7 mouse cellular contexts compared by ENCODE assay signal in genomic region chr17:79052088-79052812, GRCm38 (mm10). TPM values are rescaled to one million over a fixed set of nuclear protein-coding genes. Genes with fewer than 3 reads are reported as not detected.
A peak's percentile ranks its signal among the peaks of the same experiment; 100 is the strongest.
DNase-seq lines count a peak whose midpoint lies in the region; ATAC-seq and TF ChIP-seq lines count a peak whose summit lies in the region.

No protein-coding gene starts in this region.

- H3K4me2 ChIP-seq in embryonic facial prominence, embryonic 13.5 days: peak overlapping the region; percentile 98
- peak overlapping the region; percentile 96 for H3K4me2 ChIP-seq in kidney, embryonic 14.5 days (replicated peaks; ENCODE audit: low read depth, low read length)
- peak overlapping the region; percentile 80 for H3K4me2 ChIP-seq in midbrain, postnatal 0 days (ENCODE audit: low read depth, low read length, poor library complexity, severe bottlenecking)

- peak overlapping the region; percentile 68 for H3K9ac ChIP-seq in embryonic facial prominence, embryonic 13.5 days
- H3K9ac ChIP-seq in kidney, embryonic 14.5 days (ENCODE audit: low read depth, low read length): peak overlapping the region; percentile 51
- peak overlapping the region; percentile 79 for H3K9ac ChIP-seq in midbrain, postnatal 0 days (replicated peaks; ENCODE audit: low read length, poor library complexity, severe bottlenecking)

- 2% methylated on average over 45 of the region's 45 CpGs for WGBS in bone marrow, adult 2 months
- WGBS in embryonic facial prominence, embryonic 13.5 days: under 1% methylated on average over 45 of the region's 45 CpGs
- under 1% methylated on average over 45 of the region's 45 CpGs for WGBS in heart, embryonic 10.5 days
- WGBS in kidney, embryonic 14.5 days: 1% methylated on average over 45 of the region's 45 CpGs
- under 1% methylated on average over 45 of the region's 45 CpGs for WGBS in midbrain, postnatal 0 days

- H3K27ac ChIP-seq in bone marrow, adult 2 months (ENCODE audit: control insufficient read depth, insufficient read depth, low read depth, low read length, poor library complexity): no peak overlapping the region
- no peak overlapping the region for H3K27ac ChIP-seq in embryonic facial prominence, embryonic 13.5 days
- peak overlapping the region; percentile 85 for H3K27ac ChIP-seq in heart, embryonic 10.5 days
- H3K27ac ChIP-seq in kidney, embryonic 14.5 days (ENCODE audit: low read depth, low read length): no peak overlapping the region
- H3K27ac ChIP-seq in midbrain, postnatal 0 days (ENCODE audit: low read depth, low read length): peak overlapping the region; percentile 79

- no peaks in the 10 kb centered on the region for H3K36me3 ChIP-seq in embryonic facial prominence, embryonic 13.5 days
- H3K36me3 ChIP-seq in heart, embryonic 10.5 days: no peaks in the 10 kb centered on the region
- no peaks in the 10 kb centered on the region for H3K36me3 ChIP-seq in kidney, embryonic 14.5 days (ENCODE audit: control insufficient read depth, insufficient read depth, low read length)
- H3K36me3 ChIP-seq in midbrain, postnatal 0 days (ENCODE audit: insufficient read depth, low read length): no peaks in the 10 kb centered on the region

- no peaks in the 10 kb centered on the region; the same call in 1 of the 2 replicates for H3K4me1 ChIP-seq in bone marrow, adult 2 months (ENCODE audit: control insufficient read depth, insufficient read depth, low read length)
- peaks cover 8% of the 10 kb centered on the region; the same call in 1 of the 2 replicates for H3K4me1 ChIP-seq in embryonic facial prominence, embryonic 13.5 days
- H3K4me1 ChIP-seq in heart, embryonic 10.5 days: peaks cover 11% of the 10 kb centered on the region
- H3K4me1 ChIP-seq in kidney, embryonic 14.5 days (ENCODE audit: control insufficient read depth, insufficient read depth, low read length): no peaks in the 10 kb centered on the region
- H3K4me1 ChIP-seq in midbrain, postnatal 0 days (ENCODE audit: insufficient read depth, low read length): peaks cover 6% of the 10 kb centered on the region; the same call in 1 of the 2 replicates

- no peak for TF ChIP-seq POLR2A in bone marrow, adult 2 months (IDR thresholded peaks at IDR 0.05; ENCODE audit: borderline replicate concordance, control insufficient read depth, low read depth, low read length)

- peak overlapping the region; percentile 52 for H3K4me3 ChIP-seq in bone marrow, adult 2 months (replicated peaks; ENCODE audit: control insufficient read depth, low read depth, low read length)
- H3K4me3 ChIP-seq in embryonic facial prominence, embryonic 13.5 days: peak overlapping the region; percentile 59
- H3K4me3 ChIP-seq in heart, embryonic 10.5 days: peak overlapping the region; percentile 75
- H3K4me3 ChIP-seq in kidney, embryonic 14.5 days (ENCODE audit: low read length): peak overlapping the region; percentile 52
- H3K4me3 ChIP-seq in midbrain, postnatal 0 days (ENCODE audit: low read depth, low read length): peak overlapping the region; percentile 71

- TF ChIP-seq CTCF in bone marrow, adult 2 months (IDR thresholded peaks at IDR 0.05; ENCODE audit: control insufficient read depth, insufficient read depth, low read length): no peak
- TF ChIP-seq CTCF in midbrain, postnatal 0 days (IDR thresholded peaks at IDR 0.05): peak; percentile 49

- peaks cover 28% of the 10 kb centered on the region for H3K27me3 ChIP-seq in embryonic facial prominence, embryonic 13.5 days
- H3K27me3 ChIP-seq in heart, embryonic 10.5 days (ENCODE audit: insufficient read depth, poor library complexity, severe bottlenecking): peaks cover 14% of the 10 kb centered on the region
- H3K27me3 ChIP-seq in kidney, embryonic 14.5 days (ENCODE audit: control insufficient read depth, insufficient read depth, low read length): peaks cover 23% of the 10 kb centered on the region
- no peaks in the 10 kb centered on the region for H3K27me3 ChIP-seq in midbrain, postnatal 0 days (ENCODE audit: insufficient read depth, low read length)

- peak; percentile 91 for DNase-seq in heart, embryonic 10.5 days (ENCODE audit: low spot score)
- DNase-seq in liver: peak; percentile 50
- DNase-seq in midbrain, postnatal 0 days (ENCODE audit: low spot score): peak; percentile 77
- peak; percentile 23 to 67 for DNase-seq in spleen, postnatal 4 days (ENCODE audit: low spot score in 2 of 2)

- 0 out of 2 replicates have a peak, but pooled peaks have one; percentile 32 for ATAC-seq in embryonic facial prominence, embryonic 13.5 days (ENCODE audit: insufficient number of reproducible peaks, insufficient read depth, low FRiP score, low TSS enrichment, low read depth)
- ATAC-seq in kidney, embryonic 14.5 days (ENCODE audit: low FRiP score, low TSS enrichment): peak; percentile 92
- ATAC-seq in midbrain, postnatal 0 days (ENCODE audit: low FRiP score): peak; percentile 95

- no peaks in the 10 kb centered on the region for H3K9me3 ChIP-seq in embryonic facial prominence, embryonic 13.5 days
- no peaks in the 10 kb centered on the region for H3K9me3 ChIP-seq in heart, embryonic 10.5 days
- no peaks in the 10 kb centered on the region for H3K9me3 ChIP-seq in kidney, embryonic 14.5 days (ENCODE audit: control insufficient read depth, low read length)
- no peaks in the 10 kb centered on the region for H3K9me3 ChIP-seq in midbrain, postnatal 0 days (ENCODE audit: low read length)

RNA-seq across cellular contexts. Expression of gene Qpct, which starts 0.5 kb away (rescaled TPM):
- 0.63 and 1.7 TPM in 2 replicates for polyA plus RNA-seq in bone marrow, adult 2 months (2011; ENCODE audit: insufficient read depth, insufficient read length, low replicate concordance, missing spikeins)
- 7.3 and 8.6 TPM in 2 replicates for polyA plus RNA-seq in embryonic facial prominence, embryonic 13.5 days (2015; fragmentation: Nextera tagmentation; extraction: Ambion mirVana)
- polyA plus RNA-seq in heart, embryonic 10.5 days (2016; fragmentation: Nextera tagmentation; extraction: Ambion mirVana): 13.3 and 25.5 TPM in 2 replicates
- polyA plus RNA-seq in kidney, embryonic 14.5 days (2014; fragmentation: Nextera tagmentation; extraction: Ambion mirVana): 2.1 and 3.1 TPM in 2 replicates
- total RNA-seq in midbrain, postnatal 0 days (2014; rRNA removed): 27.9 and 28.0 TPM in 2 replicates
- 30.2 and 35.7 TPM in 2 replicates for polyA plus RNA-seq in midbrain, postnatal 0 days (2015; fragmentation: Nextera tagmentation; extraction: Ambion mirVana)

RNA-seq across cellular contexts. Expression of gene Prkd3, which starts 31.6 kb away (rescaled TPM):
- polyA plus RNA-seq in bone marrow, adult 2 months (2011; ENCODE audit: insufficient read depth, insufficient read length, low replicate concordance, missing spikeins): 6.5 and 10.7 TPM in 2 replicates
- 43.0 and 46.9 TPM in 2 replicates for polyA plus RNA-seq in embryonic facial prominence, embryonic 13.5 days (2015; fragmentation: Nextera tagmentation; extraction: Ambion mirVana)
- polyA plus RNA-seq in heart, embryonic 10.5 days (2016; fragmentation: Nextera tagmentation; extraction: Ambion mirVana): 32.3 and 32.8 TPM in 2 replicates
- polyA plus RNA-seq in kidney, embryonic 14.5 days (2014; fragmentation: Nextera tagmentation; extraction: Ambion mirVana): 26.5 and 45.0 TPM in 2 replicates
- 15.5 and 20.1 TPM in 2 replicates for total RNA-seq in midbrain, postnatal 0 days (2014; rRNA removed)
- 4.9 and 5.9 TPM in 2 replicates for polyA plus RNA-seq in midbrain, postnatal 0 days (2015; fragmentation: Nextera tagmentation; extraction: Ambion mirVana)

Comparison
In these comparisons a context has a peak if more than half of its experiments do, and no peak if none do; other contexts are left out.
1. H3K27ac ChIP-seq: peak in heart, embryonic 10.5 days (single experiment) and midbrain, postnatal 0 days (single experiment); none in bone marrow, adult 2 months (single experiment), embryonic facial prominence, embryonic 13.5 days (single experiment) and kidney, embryonic 14.5 days (single experiment).
2. ATAC-seq: peak in every context shown above with its lines; median percentile 95 in midbrain, postnatal 0 days; 92 in kidney, embryonic 14.5 days; 32 in embryonic facial prominence, embryonic 13.5 days.
3. Peak in every context shown above with its lines, with median percentiles within 50 percentile points of each other: H3K4me3 ChIP-seq, H3K4me2 ChIP-seq, H3K9ac ChIP-seq and DNase-seq.